Mouse (Mus musculus) adipocyte (in vitro differentiated cells): ENCODE measurements around the gene Rap2c.

Source experiments
- DNase-seq: peaks from one replicate; pipeline ENCODE4 v3.0.0-alpha.2; 2016; ENCODE audit warnings: low spot score

The Rap2c gene

GRCm38 (mm10) chrX:50968157-50968932 lies 49.5 kb downstream of the Rap2c start:
- no peak for DNase-seq

DNA sequence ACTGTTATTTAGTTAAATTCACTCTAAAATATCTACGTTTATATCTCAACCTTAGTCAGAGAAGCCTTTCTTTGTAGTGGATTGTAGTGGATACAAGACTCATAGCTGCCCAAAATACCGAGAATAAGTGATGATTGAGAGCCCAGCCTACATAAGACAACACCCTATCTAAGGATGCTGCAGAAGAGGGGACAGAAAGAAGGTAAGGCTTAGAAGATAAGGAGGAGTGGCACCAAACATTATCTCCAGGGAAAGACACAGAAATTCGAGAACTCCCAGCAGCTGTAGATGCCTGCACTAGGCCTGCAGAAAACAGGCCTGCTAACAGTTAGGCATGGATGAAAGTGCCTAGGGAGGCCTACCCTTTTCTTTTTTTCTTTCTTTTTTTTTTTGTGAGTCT lies 52.7 kb downstream of the Rap2c start:
- no peak for DNase-seq

DNA sequence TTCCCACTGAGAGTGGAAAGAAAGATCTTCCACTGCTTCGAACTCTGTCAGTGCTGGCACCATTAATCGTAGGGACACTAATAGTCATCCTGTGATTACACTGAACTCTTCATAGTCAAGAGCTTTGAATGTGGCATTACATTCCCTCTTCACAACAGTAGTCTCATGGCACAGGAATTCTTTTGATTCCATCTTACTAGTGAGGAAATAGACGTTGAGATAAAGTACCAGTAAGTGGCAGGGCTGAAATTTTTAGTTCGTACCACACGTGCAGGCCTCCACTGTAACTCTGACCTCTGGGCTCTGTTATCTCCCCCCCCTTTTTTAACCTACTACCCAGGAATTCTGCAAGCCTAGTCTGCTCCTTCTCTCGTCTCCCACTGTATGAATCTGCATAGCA lies 54.9 kb downstream of the Rap2c start:
- no peak for DNase-seq
